Mouse (Mus musculus): Measurements from ENCODE around the gene Rps5. TPM values are rescaled to one million over a fixed set of nuclear protein-coding genes. Genes with fewer than 3 reads are reported as not detected.
"Not testable (repeated sequence)": the region's sequence is repeated elsewhere in the genome, so short reads cannot be mapped to it uniquely, and the experiment has no call there.

The Rps5 gene
- 100 to 1,000 TPM in 1 of 26 experiments, 10 to 100 TPM in 25; 16.7 to 174 (median 41.9) TPM for total RNA-seq (2018; cell fraction: chromatin; rRNA removed)
- total RNA-seq (2018; cell fraction: cytosol; rRNA removed) = 100 to 1,000 TPM; 545 to 842 (median 655) TPM
- total RNA-seq (2018; cell fraction: nucleus; rRNA removed) = 100 to 1,000 TPM in 13 of 26 experiments, 10 to 100 TPM in 13; 43.6 to 163 (median 99.3) TPM
- polyA plus RNA-seq (2018) = 260 to 917 TPM (median 815 TPM) in 3 replicates

- H3K36me3 ChIP-seq (ENCODE audit: inconsistent target) = peaks cover 36% of the 10 kb centered on the region
- H3K4me3 ChIP-seq (ENCODE audit: inconsistent target) = peak within 1 kb of the TSS; percentile 99
- WGBS (ENCODE audit: missing documents) = under 1% methylated on average over 54 of the region's 55 CpGs
- peak within 1 kb of the TSS; percentile 89 for H3K27ac ChIP-seq
- H3K79me2 ChIP-seq (ENCODE audit: inconsistent target) = peaks cover 22% of the 10 kb centered on the region
Observed at GRCm38 (mm10) chr7:12921705-12922465, at the start of gene Rps5. TSS of gene Rps5 (plus strand) at chr7:12922290.

- H3K79me2 ChIP-seq (ENCODE audit: inconsistent target) = no peaks in the 10 kb centered on the region
- no peak overlapping the region for H3K4me3 ChIP-seq (ENCODE audit: inconsistent target)
- H3K36me3 ChIP-seq (ENCODE audit: inconsistent target) = no peaks in the 10 kb centered on the region
- 11% methylated on average over 3 of the region's 3 CpGs for WGBS (ENCODE audit: missing documents)
- no peak overlapping the region for H3K27ac ChIP-seq
Observed at GRCm38 (mm10) chr7:12874301-12874700, 47.8 kb upstream of the Rps5 start.

GRCm38 (mm10) chr7:12880036-12880435 is 42.1 kb upstream of the Rps5 start:
- Histone ChIP-seq H3K27ac (no peak overlapping the region), H3K4me3 (ENCODE audit: inconsistent target) (no peak overlapping the region), H3K79me2 (ENCODE audit: inconsistent target) (no peaks in the 10 kb centered on the region), H3K36me3 (ENCODE audit: inconsistent target) (0 out of 2 replicates have a peak, but pooled peaks cover 6% of the 10 kb centered on the region)

- not testable (repeated sequence) for H3K79me2 ChIP-seq (ENCODE audit: inconsistent target)
- 27% methylated on average over 8 of the region's 8 CpGs for WGBS (ENCODE audit: missing documents)
Observed at GRCm38 (mm10) chr7:12880497-12880896, 41.6 kb upstream of the Rps5 start.

GRCm38 (mm10) chr7:12880911-12881660 is 41.0 kb upstream of the Rps5 start, which contains the start of gene Zfp128:
TSS of gene Zfp128 (plus strand) at chr7:12881177.
- Histone ChIP-seq H3K79me2 (ENCODE audit: inconsistent target) (no peaks in the 10 kb centered on the region), H3K27ac (peak within 1 kb of the TSS; percentile 32; the same call in 1 of the 2 replicates), H3K4me3 (ENCODE audit: inconsistent target) (peak within 1 kb of the TSS; percentile 94), H3K36me3 (ENCODE audit: inconsistent target) (peaks cover 15% of the 10 kb centered on the region)
- WGBS (ENCODE audit: missing documents) = 2% methylated on average over 32 of the region's 35 CpGs

More at GRCm38 (mm10) chr7:12880497-12880896, 41.6 kb upstream of the Rps5 start:
- H3K27ac ChIP-seq; H3K36me3 ChIP-seq (ENCODE audit: inconsistent target): not testable (repeated sequence)
- peak overlapping the region; percentile 94 for H3K4me3 ChIP-seq (ENCODE audit: inconsistent target)

GRCm38 (mm10) chr7:12886563-12887266 is 35.4 kb upstream of the Rps5 start:
- 77% methylated on average over 12 of the region's 12 CpGs for WGBS (ENCODE audit: missing documents)
- Histone ChIP-seq H3K4me3 (ENCODE audit: inconsistent target) (no peak overlapping the region), H3K36me3 (ENCODE audit: inconsistent target) (peaks cover 32% of the 10 kb centered on the region), H3K27ac (no peak overlapping the region), H3K79me2 (ENCODE audit: inconsistent target) (no peaks in the 10 kb centered on the region)

GRCm38 (mm10) chr7:12887585-12887984 is 34.5 kb upstream of the Rps5 start:
- Histone ChIP-seq H3K4me3 (ENCODE audit: inconsistent target) (no peak overlapping the region), H3K79me2 (ENCODE audit: inconsistent target) (no peaks in the 10 kb centered on the region), H3K27ac (no peak overlapping the region), H3K36me3 (ENCODE audit: inconsistent target) (peaks cover 32% of the 10 kb centered on the region)
- WGBS (ENCODE audit: missing documents) = 49% methylated on average over 5 of the region's 5 CpGs

- H3K36me3 ChIP-seq (ENCODE audit: inconsistent target) = peaks cover 19% of the 10 kb centered on the region
Observed at GRCm38 (mm10) chr7:12890928-12891327, 31.2 kb upstream of the Rps5 start.

GRCm38 (mm10) chr7:12891334-12891733 is 30.8 kb upstream of the Rps5 start:
- peaks cover 15% of the 10 kb centered on the region; the same call in 1 of the 2 replicates for H3K36me3 ChIP-seq (ENCODE audit: inconsistent target)
- 0% methylated on average over 1 of the region's 1 CpGs for WGBS (ENCODE audit: missing documents)
- H3K79me2 ChIP-seq (ENCODE audit: inconsistent target) = no peaks in the 10 kb centered on the region
- no peak overlapping the region for H3K4me3 ChIP-seq (ENCODE audit: inconsistent target)
- H3K27ac ChIP-seq = no peak overlapping the region

More at GRCm38 (mm10) chr7:12890928-12891327, 31.2 kb upstream of the Rps5 start:
- 92% methylated on average over 14 of the region's 14 CpGs for WGBS (ENCODE audit: missing documents)
- Histone ChIP-seq H3K4me3 (ENCODE audit: inconsistent target) (no peak overlapping the region), H3K27ac (no peak overlapping the region), H3K79me2 (ENCODE audit: inconsistent target) (no peaks in the 10 kb centered on the region)

GRCm38 (mm10) chr7:12897655-12898410 is 24.3 kb upstream of the Rps5 start, which contains the start of gene Zscan22:
TSS of gene Zscan22 (plus strand) at chr7:12897815.
- 0 out of 2 replicates have a peak within 1 kb of the TSS, but pooled peaks have one; percentile 13 for H3K27ac ChIP-seq
- peaks cover 41% of the 10 kb centered on the region for H3K79me2 ChIP-seq (ENCODE audit: inconsistent target)
- WGBS (ENCODE audit: missing documents) = 8% methylated on average over 31 of the region's 36 CpGs
- peak within 1 kb of the TSS; percentile 89 for H3K4me3 ChIP-seq (ENCODE audit: inconsistent target)
- no peaks in the 10 kb centered on the region for H3K36me3 ChIP-seq (ENCODE audit: inconsistent target)

GRCm38 (mm10) chr7:12901517-12901916 is 20.6 kb upstream of the Rps5 start:
- H3K27ac ChIP-seq = no peak overlapping the region
- H3K4me3 ChIP-seq (ENCODE audit: inconsistent target) = no peak overlapping the region
- H3K36me3 ChIP-seq (ENCODE audit: inconsistent target) = peaks cover 13% of the 10 kb centered on the region
- H3K79me2 ChIP-seq (ENCODE audit: inconsistent target) = peaks cover 53% of the 10 kb centered on the region
- 76% methylated on average over 3 of the region's 5 CpGs for WGBS (ENCODE audit: missing documents)

- Histone ChIP-seq H3K36me3 (ENCODE audit: inconsistent target) (peaks cover 31% of the 10 kb centered on the region), H3K4me3 (ENCODE audit: inconsistent target) (no peak overlapping the region; the same call in 1 of the 2 replicates), H3K79me2 (ENCODE audit: inconsistent target) (peaks cover 44% of the 10 kb centered on the region), H3K27ac (no peak overlapping the region)
- WGBS (ENCODE audit: missing documents) = 82% methylated on average over 10 of the region's 10 CpGs
Observed at GRCm38 (mm10) chr7:12903623-12904022, 18.5 kb upstream of the Rps5 start.

GRCm38 (mm10) chr7:12905146-12905545 is 16.9 kb upstream of the Rps5 start:
- Histone ChIP-seq H3K27ac (no peak overlapping the region), H3K79me2 (ENCODE audit: inconsistent target) (peaks cover 29% of the 10 kb centered on the region; the same call in 1 of the 2 replicates), H3K36me3 (ENCODE audit: inconsistent target) (peaks cover 31% of the 10 kb centered on the region), H3K4me3 (ENCODE audit: inconsistent target) (no peak overlapping the region)
- WGBS (ENCODE audit: missing documents) = 100% methylated on average over 1 of the region's 1 CpGs

All from macrophage (primary cell).